Comparison of ENCODE assay signal across 8 mouse cellular contexts in the genomic region with DNA sequence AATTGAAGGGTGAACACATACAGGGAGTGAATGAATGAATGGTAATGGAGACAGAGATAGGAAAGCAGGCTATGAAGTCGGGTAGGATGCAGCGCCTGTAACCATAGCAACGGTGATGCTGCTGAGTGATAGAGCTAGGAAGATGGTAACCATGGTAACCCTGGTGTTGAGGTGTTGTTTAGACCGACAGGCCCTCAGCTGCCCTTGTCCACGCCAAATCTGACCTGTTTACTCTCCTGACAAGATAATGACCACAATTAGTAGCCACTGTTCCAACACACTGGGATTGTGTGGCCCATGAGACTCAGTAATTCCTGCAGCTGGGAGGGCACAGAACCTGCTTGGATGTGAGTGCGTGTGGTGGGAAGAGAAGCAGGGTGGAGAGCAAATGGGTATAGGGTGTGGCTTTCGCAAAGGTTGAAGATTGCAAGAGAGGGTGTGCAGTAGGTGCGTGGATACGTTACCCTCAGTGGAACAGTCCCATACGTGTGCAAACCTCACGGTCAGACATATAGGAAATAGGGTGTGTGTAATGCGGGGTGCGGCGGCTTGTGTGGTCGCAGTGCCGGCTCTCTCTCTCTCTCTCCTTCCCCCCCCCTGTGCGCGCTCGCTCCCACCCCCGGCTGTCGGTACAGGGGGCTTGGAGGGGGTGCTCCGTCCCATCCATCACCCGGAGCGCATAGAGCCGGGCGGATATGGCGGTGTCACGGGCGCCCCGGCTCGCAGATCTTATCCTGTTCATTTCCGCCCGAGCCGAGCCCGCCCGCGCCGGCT.
DNase-seq lines count a peak whose midpoint lies in the region; ATAC-seq and TF ChIP-seq lines count a peak whose summit lies in the region.

No protein-coding gene starts in this region.

- no peak for ATAC-seq in embryonic facial prominence, embryonic 15.5 days (ENCODE audit: insufficient number of reproducible peaks, low FRiP score, low TSS enrichment, low read depth)
- peak; percentile 70 for ATAC-seq in inflammation-experienced regulatory T-cells, adult 6 months
- peak; percentile 58; the same call in 1 of the 2 replicates for ATAC-seq in limb, embryonic 11.5 days (ENCODE audit: insufficient number of reproducible peaks, low FRiP score, low TSS enrichment, low read depth)
- ATAC-seq in megakaryocyte-erythroid progenitor cell, adult 5-6 weeks (replicated peaks; ENCODE audit: low FRiP score, low TSS enrichment, poor library complexity, severe bottlenecking) = no peak

- intact Hi-C loops in gastrocnemius, adult 2 months (cut with DNase I) = no loop called here
- intact Hi-C loops in gastrocnemius, postnatal 14 days (cut with DNase I; ENCODE audit: low total_unique reads) = no loop called here

- H3K27me3 ChIP-seq in embryonic facial prominence, embryonic 15.5 days = peaks cover 44% of the 10 kb centered on the region
- H3K27me3 ChIP-seq in limb, embryonic 11.5 days (ENCODE audit: control insufficient read depth, insufficient read depth, low read length) = peaks cover 17% of the 10 kb centered on the region

- 2% methylated on average over 34 of the region's 38 CpGs for WGBS in embryonic facial prominence, embryonic 15.5 days
- WGBS in limb, embryonic 11.5 days = under 1% methylated on average over 38 of the region's 38 CpGs

- DNase-seq in gastrocnemius, adult 2 months = peak; percentile 21
- no peak for DNase-seq in gastrocnemius, postnatal 14 days
- peak; percentile 15 for DNase-seq in Muller cell, postnatal 12 days (ENCODE audit: inconsistent ontology term)
- peak; percentile 73 for DNase-seq in limb, embryonic 11.5 days (ENCODE audit: low spot score)
- peak; percentile 87 for DNase-seq in retina, embryonic 14.5 days (ENCODE audit: low spot score)

- H3K9ac ChIP-seq in embryonic facial prominence, embryonic 15.5 days = 0 out of 2 replicates have a peak overlapping the region, but pooled peaks have one; percentile 21
- peak overlapping the region; percentile 43; the same call in 1 of the 2 replicates for H3K9ac ChIP-seq in limb, embryonic 11.5 days (ENCODE audit: low read length)

- peaks cover 30% of the 10 kb centered on the region for H3K4me1 ChIP-seq in embryonic facial prominence, embryonic 15.5 days
- peaks cover 27% of the 10 kb centered on the region for H3K4me1 ChIP-seq in limb, embryonic 11.5 days (ENCODE audit: control insufficient read depth, insufficient read depth, low read length)

- no peaks in the 10 kb centered on the region for H3K36me3 ChIP-seq in embryonic facial prominence, embryonic 15.5 days
- H3K36me3 ChIP-seq in limb, embryonic 11.5 days (ENCODE audit: control insufficient read depth, insufficient read depth, low read length) = no peaks in the 10 kb centered on the region

- TF ChIP-seq CTCF in gastrocnemius, adult 2 months (IDR thresholded peaks at IDR 0.05) = no peak

- peak overlapping the region; percentile 88 for H3K4me2 ChIP-seq in embryonic facial prominence, embryonic 15.5 days (replicated peaks)
- peak overlapping the region; percentile 73 for H3K4me2 ChIP-seq in limb, embryonic 11.5 days (ENCODE audit: low read depth, severe bottlenecking)

- no peaks in the 10 kb centered on the region for H3K9me3 ChIP-seq in embryonic facial prominence, embryonic 15.5 days (replicated peaks)
- H3K9me3 ChIP-seq in limb, embryonic 11.5 days (ENCODE audit: control insufficient read depth, low read length) = no peaks in the 10 kb centered on the region

- H3K4me3 ChIP-seq in gastrocnemius, adult 2 months = peak overlapping the region; percentile 68
- H3K4me3 ChIP-seq in embryonic facial prominence, embryonic 15.5 days (replicated peaks) = peak overlapping the region; percentile 47
- H3K4me3 ChIP-seq in limb, embryonic 11.5 days (ENCODE audit: low read depth, low read length) = peak overlapping the region; percentile 35

- no peak overlapping the region for H3K27ac ChIP-seq in gastrocnemius, adult 2 months
- H3K27ac ChIP-seq in embryonic facial prominence, embryonic 15.5 days (replicated peaks) = no peak overlapping the region
- peak overlapping the region; percentile 72; the same call in 1 of the 2 replicates for H3K27ac ChIP-seq in limb, embryonic 11.5 days (replicated peaks; ENCODE audit: low read depth, low read length)

Comparison
In these comparisons a context has a peak if more than half of its experiments do, and no peak if none do; other contexts are left out.
1. ATAC-seq: peak in inflammation-experienced regulatory T-cells, adult 6 months (single experiment) and limb, embryonic 11.5 days (single experiment); none in embryonic facial prominence, embryonic 15.5 days (single experiment) and megakaryocyte-erythroid progenitor cell, adult 5-6 weeks (single experiment).
2. Peak in every context shown above with its lines, with median percentiles within 50 percentile points of each other: H3K4me3 ChIP-seq.